Mouse (Mus musculus): ENCODE results near the gene Shq1. TPM values are rescaled to one million over a fixed set of nuclear protein-coding genes. Genes with fewer than 3 reads are reported as not detected.

Shq1 gene
- total RNA-seq, 2 experiments from 2014 or later = 13.0 to 15.1 TPM

DNA sequence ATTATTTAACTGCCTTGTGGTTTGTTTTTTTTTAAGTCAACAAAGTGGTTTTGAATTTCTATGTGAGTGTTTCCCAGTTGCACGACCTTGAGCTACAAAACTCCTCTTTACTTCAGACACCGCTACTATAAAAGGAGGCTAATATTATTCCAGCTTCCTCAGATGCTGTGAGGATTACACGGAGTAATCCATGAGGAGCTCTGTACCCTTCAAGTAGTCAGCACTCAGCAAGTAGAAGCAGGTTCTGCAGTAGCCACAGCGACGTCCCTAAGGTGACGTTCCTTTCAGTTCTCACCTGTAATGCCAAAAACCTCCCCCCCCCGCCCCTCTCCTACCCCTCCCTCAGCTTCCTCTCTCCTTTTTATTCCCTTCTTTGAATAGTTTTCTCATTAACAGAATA is 444 bp upstream of the Shq1 start:
- ATAC-seq (replicated peaks; ENCODE audit: low FRiP score, low TSS enrichment, poor library complexity, severe bottlenecking) = no peak

DNA sequence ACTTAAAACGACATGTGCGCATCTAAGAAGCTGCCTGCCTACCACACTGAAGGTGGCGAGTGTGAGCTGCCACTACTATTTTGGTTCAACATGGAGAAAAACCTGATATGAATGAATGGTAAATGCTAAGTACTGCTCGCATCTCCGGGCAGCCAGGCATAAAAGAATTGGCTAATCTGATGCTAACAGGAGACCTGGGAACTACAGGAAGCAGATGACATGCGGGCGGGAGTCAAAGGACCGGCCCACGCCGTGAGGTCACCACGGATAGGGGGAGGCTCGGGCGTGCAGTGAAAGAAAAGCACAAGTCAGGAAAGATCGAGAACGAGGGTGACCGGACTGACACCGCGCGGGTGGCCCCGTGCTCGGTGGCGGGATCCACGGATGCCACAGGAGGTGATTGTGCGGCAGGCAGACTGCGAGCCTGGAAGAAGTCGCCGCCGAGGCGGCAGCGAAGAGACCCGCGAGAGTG is 551 bp downstream of the Shq1 start:
- peak; percentile 90 for ATAC-seq (replicated peaks; ENCODE audit: low FRiP score, low TSS enrichment, poor library complexity, severe bottlenecking)

DNA sequence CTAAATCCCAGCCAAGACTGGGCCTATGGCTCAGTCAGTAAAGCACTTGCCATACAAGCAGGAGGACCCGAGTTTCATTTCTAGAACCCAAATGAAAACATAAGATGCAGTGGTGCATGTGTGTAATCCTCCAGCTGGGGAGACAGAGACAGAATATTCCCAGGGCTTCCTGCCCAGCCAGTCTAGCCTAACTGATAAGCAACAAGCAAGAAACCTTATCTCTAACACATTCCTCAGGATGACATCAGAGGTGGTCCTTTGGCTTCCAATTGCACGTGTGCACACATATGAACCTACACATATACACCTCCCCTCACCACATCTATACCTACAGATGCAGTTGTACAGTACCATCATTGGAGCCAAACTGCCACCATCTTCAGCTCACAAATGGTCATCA is 2.1 kb downstream of the Shq1 start:
- no peak for ATAC-seq (replicated peaks; ENCODE audit: low FRiP score, low TSS enrichment, poor library complexity, severe bottlenecking)

DNA sequence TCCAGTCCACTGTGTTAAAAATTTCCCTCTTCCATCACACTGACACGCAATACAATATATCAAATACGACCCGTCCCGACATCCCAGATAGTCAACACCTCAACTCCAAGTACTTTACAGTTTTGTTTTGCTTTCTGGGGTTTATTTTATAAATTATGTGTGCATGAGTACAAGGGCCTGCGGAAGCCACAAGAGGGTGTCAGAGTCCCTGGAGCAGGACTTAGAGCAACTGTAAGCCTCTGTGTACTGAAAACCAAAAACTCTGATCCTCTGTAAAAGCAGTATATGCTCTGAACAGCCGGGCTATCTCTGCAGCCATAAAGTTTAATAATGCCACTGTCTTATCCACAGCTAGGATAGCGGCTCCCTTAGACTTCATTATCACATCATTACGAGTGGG is 3.3 kb downstream of the Shq1 start:
- no peak for ATAC-seq (replicated peaks; ENCODE audit: low FRiP score, low TSS enrichment, poor library complexity, severe bottlenecking)

DNA sequence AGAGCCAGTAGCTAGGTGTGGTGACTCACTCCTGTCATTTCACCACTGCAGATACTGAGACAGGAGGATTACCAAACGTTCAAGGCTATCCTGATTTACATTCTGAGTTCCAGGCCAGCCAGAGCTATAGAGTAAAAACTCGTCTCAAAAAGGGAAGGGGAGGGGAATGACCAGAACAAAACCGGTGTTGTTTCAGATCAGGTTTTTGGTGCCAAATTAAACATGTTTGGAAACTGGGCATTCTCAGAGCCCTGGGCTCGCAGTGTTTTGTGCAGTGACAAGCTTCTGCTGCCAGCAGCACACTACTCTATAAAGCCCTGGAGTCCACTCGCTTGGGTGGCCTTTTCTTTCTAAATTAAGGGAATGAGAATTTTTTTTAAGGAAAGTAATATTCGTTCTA is 8.7 kb downstream of the Shq1 start:
- ATAC-seq (replicated peaks; ENCODE audit: low FRiP score, low TSS enrichment, poor library complexity, severe bottlenecking) = no peak

DNA sequence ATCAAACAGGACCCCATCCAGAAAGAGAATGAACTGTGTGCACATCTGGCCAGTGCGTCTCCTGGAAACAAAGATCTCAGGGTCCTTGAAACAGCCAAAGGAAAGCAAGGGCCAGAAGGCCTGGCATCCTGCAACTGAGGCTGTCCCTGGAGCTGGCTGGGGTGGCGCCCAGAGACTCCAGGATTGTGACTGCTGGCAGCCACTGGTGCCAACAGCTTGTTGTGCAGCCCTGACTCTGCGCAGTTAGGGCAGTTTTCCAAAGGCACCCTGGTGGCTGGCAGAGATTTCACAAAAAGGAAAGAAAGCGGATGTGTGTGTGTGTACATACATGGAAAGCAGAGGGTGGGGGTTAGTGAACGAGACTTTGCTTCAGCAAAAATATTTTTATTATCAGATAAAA is 10.6 kb downstream of the Shq1 start:
- no peak for ATAC-seq (replicated peaks; ENCODE audit: low FRiP score, low TSS enrichment, poor library complexity, severe bottlenecking)

DNA sequence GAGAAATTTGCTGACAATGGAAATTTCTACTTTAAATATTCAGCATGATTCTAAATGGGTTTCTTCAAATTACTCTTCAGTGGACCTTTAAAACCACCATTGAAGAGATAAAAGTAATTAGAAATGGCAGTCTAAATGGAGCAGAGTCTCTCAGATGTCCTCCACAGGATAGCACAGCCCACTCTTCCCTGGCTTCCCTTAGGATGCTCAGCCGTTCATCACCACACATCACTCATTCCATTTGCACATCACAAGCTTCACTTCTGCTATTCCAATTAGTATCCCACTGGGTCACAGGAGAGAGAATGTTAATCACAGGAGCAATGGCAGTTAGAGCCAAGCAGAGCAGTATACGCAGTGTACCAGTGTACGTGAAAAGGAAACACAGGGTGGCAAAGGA is 18.4 kb downstream of the Shq1 start:
- ATAC-seq (replicated peaks; ENCODE audit: low FRiP score, low TSS enrichment, poor library complexity, severe bottlenecking) = no peak

DNA sequence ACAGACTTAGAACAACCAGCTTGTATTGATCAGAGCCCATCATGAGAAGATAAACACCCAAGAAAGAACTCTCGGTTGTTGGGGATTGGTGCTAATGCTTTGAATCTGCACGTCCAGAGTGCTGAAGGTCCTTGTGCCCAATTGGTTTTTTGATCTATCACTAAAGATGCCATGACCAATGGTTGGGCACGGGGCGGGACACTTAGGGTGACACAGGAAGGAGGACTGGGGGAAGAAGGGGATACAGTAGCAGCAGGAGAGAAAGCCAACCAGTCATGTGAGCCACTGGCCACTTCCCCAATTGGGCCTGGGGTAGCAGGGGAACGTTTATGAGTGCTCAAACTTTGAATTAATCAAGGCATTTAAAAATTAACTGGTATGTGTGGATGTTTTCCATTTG is 23.8 kb downstream of the Shq1 start:
- no peak for ATAC-seq (replicated peaks; ENCODE audit: low FRiP score, low TSS enrichment, poor library complexity, severe bottlenecking)

DNA sequence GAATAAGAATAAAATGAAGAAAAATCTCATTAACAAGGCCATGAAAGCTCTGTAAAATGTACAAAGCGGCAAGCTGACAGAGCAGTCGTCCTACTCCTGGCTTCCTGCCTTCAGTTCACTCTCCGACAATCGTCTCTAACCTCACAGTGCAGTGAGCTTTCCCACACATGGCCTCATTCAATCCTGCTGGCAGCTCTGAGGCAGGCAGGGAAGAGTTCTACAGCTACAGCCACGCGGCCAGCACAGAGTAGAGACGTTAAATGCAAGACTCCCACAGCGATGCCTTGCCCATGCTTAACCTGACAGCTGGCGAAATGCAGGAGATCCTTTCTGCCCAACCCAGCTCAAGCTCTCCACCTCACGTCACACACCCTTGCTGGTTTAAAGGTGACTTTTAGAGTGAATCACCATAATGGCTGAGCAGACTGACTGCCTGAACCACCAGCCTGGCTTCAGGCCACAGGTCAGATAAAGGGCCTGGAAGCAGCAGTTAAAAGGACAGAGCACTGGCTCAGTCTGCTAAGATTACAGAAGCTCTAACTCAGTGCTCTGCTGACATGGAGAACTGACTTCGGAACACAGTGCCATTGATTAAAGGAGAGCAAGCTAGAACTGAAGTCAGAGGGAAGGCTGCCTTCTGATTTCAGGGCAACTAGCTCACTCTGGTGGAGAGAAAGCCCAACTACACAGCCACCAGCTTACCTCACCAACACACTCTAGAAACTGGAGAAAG is 25.3 kb downstream of the Shq1 start:
- ATAC-seq (replicated peaks; ENCODE audit: low FRiP score, low TSS enrichment, poor library complexity, severe bottlenecking) = peak; percentile 69; the same call in 1 of the 2 replicates

DNA sequence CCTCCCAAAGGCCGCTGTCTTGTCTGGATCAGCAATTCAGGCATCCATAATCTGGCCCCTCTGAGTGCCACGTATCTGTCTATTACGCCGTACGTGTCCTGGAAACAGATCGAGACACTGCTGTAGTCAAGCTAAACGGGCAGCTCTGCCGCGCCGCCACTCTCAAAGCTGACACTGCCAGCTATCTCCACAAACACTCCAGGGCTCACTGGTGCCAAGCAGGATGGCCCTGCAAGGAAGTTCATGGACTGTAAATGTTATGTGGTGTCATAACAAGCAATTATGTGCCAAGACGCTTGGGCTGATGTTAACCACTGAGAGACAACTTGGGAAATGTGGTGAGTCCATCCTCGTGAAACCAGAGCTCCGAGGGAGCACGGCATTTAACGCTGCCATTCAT is 26.3 kb downstream of the Shq1 start:
- ATAC-seq (replicated peaks; ENCODE audit: low FRiP score, low TSS enrichment, poor library complexity, severe bottlenecking) = no peak

DNA sequence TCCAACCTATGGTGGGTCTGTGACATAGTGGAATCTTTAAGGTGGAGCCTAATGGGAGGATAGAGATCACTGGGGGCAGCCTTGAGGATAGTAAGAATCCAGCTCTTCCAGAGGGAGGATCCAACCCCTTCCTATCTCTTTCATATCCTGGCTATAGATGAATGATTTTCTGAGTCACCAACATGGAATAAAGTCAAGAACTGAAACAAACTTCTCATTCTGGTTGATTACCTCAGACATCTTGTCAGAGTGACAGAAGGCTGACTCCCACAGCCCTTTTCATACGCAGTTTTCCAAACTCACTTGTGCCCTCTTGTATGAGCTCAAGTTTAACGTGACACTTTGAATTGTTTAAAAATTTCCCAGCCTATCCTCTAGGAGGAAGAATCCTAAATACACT is 28.2 kb downstream of the Shq1 start:
- no peak for ATAC-seq (replicated peaks; ENCODE audit: low FRiP score, low TSS enrichment, poor library complexity, severe bottlenecking)

DNA sequence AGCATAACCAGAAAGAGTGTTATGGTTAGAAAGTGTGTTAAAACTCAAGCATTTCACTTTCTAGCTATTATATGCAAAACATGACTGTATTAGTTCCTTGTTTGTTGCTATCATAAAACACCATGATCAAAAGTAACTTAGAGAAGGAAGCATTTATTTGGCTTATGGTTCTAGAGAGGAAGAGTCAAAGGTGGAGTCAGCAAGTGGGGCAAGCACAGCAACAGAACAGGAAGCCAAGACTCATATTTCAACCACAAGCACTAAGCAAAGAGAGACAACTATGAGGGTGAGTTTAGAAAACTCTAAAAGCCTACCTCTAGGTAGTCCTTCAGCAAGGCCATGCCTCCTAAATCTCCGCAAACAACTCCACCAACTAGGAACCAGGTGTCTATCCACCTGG is 30.4 kb downstream of the Shq1 start:
- ATAC-seq (replicated peaks; ENCODE audit: low FRiP score, low TSS enrichment, poor library complexity, severe bottlenecking) = no peak

DNA sequence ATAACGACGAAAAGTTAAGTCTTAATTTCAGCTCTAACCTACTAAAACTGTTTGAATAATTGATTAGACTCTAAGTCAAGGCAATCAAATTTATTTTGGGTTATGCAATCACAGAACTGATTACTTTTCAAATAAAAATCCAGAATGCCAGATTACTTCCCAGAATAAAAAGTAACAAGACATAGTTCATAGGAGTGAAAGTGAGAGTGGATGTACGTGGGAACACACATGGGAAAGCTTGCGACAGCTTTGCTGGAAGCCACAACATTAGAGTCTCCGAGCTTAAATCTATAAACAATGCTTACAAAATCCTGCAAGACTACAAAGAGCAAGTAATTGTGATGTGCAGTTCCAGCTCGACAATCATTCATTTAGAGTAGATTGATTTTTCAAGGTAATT is 41.9 kb downstream of the Shq1 start:
- no peak for ATAC-seq (replicated peaks; ENCODE audit: low FRiP score, low TSS enrichment, poor library complexity, severe bottlenecking)

DNA sequence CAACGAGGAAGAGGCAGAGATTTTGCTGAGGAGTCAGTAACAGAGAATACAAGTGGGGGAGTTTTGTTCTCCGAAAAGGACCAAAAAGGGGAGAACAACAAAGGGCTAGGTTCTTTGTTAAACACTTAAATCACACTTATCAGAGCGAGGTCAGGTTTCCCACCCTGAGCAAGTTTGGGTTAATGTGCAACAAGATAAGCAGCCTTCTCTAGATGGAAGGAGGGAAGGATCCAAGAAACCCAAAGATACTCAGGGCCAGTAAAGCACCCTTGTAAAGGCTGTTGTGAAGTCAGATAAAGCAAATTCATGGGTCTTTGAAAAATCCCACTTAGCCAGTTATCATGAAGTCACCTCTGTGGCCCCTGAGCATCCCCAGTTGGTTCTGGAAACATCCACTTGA is 42.7 kb downstream of the Shq1 start:
- peak; percentile 73 for ATAC-seq (replicated peaks; ENCODE audit: low FRiP score, low TSS enrichment, poor library complexity, severe bottlenecking)

DNA sequence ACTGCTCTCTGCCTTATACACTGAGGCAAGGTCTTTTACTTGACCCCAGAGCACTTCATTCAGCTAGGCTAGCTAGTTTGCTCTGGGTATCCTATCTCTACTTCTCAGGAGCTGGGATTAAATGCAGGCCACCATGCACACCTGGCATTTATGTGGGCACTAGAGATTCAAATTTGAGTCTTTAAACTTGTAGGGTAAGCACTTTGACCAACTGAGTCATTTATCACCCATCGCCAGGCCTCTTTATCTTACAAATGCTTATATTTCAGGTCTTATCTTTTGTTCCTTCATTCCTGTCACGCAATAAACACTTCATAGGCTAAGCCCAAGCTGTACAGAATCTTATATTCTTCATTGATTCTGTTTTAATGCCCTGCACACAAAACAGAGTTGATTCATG is 47.0 kb downstream of the Shq1 start:
- ATAC-seq (replicated peaks; ENCODE audit: low FRiP score, low TSS enrichment, poor library complexity, severe bottlenecking) = peak; percentile 54

DNA sequence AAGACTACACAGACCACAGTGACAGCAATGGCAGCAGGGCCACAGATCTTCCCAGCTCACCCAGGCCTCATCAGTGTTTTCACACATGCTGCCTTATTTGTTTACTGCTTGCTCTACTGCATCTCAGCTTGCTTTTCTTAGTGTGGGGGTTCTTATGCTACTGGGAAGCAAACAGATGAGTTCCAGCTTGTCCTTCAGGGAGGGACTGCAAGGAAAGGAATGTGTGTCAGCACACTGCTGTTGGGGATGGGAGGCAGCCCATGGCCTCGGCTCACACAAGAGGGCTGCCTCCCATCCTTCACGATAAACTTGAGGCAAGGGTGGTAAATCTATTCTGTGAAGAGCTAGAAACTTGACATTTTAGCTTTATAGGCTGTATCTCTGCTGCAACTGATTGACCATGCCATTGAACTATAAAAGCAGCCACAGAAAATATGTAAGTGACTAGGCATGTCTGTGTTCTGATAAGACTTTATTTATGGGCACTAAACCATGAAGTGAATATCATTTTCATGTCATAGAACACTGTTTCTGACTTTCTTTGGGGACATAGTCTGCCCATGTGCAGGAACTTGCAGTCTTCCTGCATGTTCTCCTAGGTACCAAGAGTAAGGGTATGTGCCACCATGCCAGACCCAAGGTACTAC is 48.0 kb downstream of the Shq1 start:
- peak; percentile 59; the same call in 1 of the 2 replicates for ATAC-seq (replicated peaks; ENCODE audit: low FRiP score, low TSS enrichment, poor library complexity, severe bottlenecking)

DNA sequence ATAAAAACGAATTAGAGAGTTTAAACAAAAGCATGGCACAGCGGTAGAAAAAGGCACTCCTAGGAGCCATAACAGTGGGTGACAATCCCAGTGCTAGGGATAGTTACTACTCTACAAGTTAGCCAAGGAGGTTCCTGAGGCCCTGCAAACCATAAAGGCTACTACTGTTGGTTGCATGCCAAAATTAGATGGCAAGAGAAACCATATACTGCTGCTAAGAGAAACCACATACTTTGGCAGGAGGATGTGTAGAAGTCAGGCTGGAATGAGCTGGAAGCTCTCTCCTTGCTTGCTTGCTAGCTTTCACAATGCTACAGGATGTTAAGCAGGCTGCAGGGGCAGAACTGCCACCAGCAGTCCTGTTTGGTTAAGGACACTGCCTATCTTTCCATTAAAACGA is 50.5 kb downstream of the Shq1 start:
- ATAC-seq (replicated peaks; ENCODE audit: low FRiP score, low TSS enrichment, poor library complexity, severe bottlenecking) = no peak

DNA sequence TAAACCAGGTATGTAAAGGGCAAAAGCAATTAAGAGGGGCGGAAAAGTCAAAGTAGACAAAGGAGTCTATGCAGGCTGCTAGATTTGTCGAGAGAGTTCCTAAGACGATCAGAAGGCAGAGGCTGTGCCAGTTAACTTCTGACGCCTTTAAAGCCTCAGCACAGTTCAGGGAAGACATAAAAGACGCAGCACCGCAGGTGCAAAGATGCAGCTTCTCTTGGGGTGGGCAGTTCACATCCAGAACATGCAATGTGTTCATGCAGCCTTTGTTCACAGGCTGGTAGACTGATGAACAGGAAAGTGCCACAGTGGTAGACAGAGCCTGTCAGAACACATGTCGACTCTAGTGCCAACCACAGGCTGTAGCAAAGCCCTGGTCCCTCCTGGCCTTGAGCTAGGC is 51.6 kb downstream of the Shq1 start:
- no peak for ATAC-seq (replicated peaks; ENCODE audit: low FRiP score, low TSS enrichment, poor library complexity, severe bottlenecking)

DNA sequence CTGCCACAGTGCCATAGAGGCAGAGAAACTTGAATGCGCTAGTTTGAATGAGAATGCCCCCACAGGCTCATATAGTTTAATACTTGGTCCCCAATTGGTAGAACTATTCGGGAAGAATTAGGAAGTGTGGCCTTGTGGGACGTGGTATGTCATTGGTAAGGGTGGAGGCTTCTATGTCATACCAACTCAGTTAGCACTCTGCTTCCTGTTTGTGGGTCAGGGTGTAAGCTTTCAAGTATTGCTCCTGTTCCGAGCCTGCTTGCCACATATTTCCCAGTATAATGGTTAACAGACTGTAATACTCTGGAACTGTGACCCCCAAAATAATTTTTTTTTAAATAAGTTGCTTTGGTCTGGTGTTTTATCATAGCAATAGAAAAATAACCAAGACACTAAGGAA is 54.8 kb downstream of the Shq1 start:
- no peak for ATAC-seq (replicated peaks; ENCODE audit: low FRiP score, low TSS enrichment, poor library complexity, severe bottlenecking)

DNA sequence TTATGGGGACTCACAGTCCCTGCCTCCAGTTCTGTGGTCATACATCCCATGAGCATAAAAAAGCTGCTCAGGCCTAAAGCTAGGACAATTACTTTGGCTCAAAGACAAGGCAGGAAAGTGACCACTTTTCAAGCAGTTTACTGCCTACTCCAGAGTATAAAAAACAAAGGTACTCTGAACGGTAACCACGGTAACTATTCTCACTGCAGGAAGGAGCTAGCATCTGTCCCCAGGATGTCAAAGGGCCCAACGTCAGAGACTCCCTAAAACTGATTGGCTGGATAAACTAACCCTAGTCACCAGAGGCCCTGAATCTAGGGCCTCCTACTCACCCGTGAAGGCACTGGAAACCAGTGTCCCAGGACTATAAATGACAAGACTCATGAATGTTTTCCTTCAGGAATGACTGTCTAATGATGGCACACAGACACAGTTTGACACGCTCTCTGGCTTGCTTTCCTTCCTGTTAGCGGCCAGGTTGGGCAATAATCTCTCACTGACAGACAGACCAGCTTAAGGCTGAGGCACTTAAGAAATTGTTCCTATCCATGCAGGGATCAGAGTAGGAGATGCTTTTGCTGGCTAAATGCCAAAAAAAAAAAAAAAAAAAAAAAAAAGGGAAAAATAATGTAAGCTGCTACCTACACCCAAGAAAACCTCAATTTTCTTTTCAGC is 57.2 kb downstream of the Shq1 start:
- no peak for ATAC-seq (replicated peaks; ENCODE audit: low FRiP score, low TSS enrichment, poor library complexity, severe bottlenecking)

Data from megakaryocyte-erythroid progenitor cell, adult 5-6 weeks (primary cell).